Mouse (Mus musculus) liver, postnatal 0 days (tissue): ENCODE measurements around the gene Lepr.

ENCODE experiments used
- CTCF ChIP-seq: sonication (generic); IDR thresholded peaks from 2 replicates; pipeline ENCODE4 v1.5.1; 2016; ENCODE audit warnings: antibody characterized with exemption, low read depth
- EP300 ChIP-seq: IDR thresholded peaks from 2 replicates; pipeline ENCODE4 v1.6.1; 2016; ENCODE audit warnings: antibody characterized with exemption, low read depth, mild to moderate bottlenecking

DNA sequence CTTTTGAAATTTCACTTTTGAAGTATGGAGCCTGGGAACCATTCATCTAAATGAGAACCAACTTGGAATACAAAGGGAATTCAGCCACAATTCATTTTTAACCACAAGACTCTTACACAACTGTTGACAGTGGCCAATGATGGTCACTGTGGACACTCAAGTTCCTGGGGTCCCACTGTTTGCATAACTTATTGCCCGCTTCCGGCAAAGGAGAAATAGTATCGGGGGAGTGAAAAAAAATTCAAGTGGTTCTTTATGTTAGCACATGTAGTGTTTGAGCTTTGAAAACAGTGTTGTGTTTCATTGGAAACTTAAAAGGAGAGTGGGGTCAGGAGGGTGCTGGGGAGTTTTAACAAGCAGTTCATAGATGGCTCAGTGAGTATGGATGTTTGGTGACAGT, 9.3 kb upstream of the Lepr start:
- TF ChIP-seq CTCF, result no peak
- TF ChIP-seq EP300, result no peak
